Mouse (Mus musculus) heart, postnatal 25 days (tissue): ENCODE data around the gene A530016L24Rik. TPM values are rescaled to one million over a fixed set of nuclear protein-coding genes. Genes with fewer than 3 reads are reported as not detected.

ENCODE experiments used
- DNase-seq: peaks from one replicate; pipeline ENCODE4 v3.0.0; 2022; ENCODE audit warnings: low spot score
- intact Hi-C: fragments of 180-260 bp; cut with DNase I; formaldehyde crosslinking; loops from one replicate; pipeline ENCODE4 v1.15.1; 2025
- total RNA-seq, 2 experiments: library from RNA; stranded (reverse); gene quantifications; 2 replicates each; pipeline ENCODE4 v1.2.3; 2021

A530016L24Rik gene
- total RNA-seq, 2 experiments from 2014 or later = 24.6 to 26.9 TPM

DNA sequence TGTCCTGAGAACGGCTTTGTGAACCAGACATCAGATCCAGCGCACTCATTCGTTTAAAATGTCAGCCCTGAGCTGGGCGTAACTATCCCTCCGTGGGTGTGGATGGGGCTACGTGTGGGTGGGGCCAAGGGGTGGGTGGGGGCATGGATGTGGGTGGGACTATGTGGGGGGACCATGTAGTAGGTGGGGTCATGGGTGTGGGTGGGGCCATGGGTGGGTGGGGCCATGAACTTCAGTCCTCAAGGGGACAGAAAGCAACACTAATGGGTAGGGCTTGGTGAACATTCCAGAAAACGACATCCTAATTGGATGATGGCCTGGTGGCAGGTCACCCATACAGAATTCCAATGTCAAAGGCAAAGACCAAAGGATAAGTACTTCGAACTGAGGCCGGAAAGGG is 54.7 kb downstream of the A530016L24Rik start:
- intact Hi-C loops = loop anchor here (1.0 to 2.0 kb wide), 5 partner anchors 47 to 431 kb away; no protein-coding TSS in a partner anchor

DNA sequence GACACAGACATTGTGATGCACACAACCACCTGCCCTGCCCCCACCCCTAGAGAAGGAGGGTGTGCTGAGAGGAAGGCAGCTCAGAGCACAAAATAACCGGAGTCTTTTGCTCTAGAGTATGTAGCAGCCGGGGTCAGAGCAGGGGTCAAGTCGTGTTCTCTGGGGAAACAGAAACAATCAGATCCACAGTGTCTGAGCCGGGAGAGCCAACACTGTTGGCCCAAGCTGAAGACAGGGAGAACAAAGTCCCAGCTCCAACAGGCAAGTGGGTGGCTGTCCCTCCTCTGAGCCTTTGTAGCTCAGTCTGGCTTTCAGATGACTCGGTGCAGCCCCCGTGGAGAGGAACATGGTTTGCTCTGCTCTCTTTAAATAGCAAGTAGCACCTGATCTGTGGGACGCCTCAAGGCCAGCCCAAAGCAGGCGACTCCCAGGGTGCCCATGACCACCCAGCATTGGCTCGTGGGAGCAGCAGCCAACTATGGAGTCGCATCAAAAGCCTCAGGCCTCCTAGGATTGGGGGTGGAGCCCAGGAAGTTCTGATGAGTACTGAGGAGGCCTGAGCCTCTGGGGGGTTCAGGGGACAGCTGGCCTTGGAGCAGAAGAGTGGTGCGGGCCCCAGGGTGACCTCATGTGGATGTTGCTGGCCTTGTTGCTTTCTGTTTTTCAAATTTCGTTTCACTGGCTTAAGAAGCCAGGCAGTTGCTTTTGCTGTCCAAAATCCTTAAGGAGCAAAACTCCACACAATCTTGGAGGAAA is 55.9 kb downstream of the A530016L24Rik start:
- intact Hi-C loops = no loop called here
- no peak for DNase-seq

More for the DNA sequence above, 54.7 kb downstream of the A530016L24Rik start:
- no peak for DNase-seq

DNA sequence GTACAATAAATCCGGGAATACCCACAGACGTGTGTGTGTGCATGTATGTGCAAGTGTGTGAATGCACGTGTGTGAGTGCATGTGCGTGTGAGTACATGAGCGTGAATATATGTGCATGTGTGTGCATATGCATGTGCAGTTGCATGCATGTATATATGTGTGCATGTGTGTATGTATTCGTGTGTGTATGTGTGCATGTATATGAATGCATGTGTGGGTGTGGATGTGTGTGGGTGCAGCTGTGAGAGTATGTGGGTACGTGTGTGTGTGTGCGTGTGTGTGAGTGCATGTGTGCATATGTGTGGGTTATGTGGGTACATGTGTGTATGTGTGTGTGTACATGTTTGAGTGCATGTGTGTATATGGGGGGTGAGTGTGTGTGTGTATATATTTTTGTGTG is 56.9 kb downstream of the A530016L24Rik start:
- no peak for DNase-seq
- intact Hi-C loops = no loop called here

DNA sequence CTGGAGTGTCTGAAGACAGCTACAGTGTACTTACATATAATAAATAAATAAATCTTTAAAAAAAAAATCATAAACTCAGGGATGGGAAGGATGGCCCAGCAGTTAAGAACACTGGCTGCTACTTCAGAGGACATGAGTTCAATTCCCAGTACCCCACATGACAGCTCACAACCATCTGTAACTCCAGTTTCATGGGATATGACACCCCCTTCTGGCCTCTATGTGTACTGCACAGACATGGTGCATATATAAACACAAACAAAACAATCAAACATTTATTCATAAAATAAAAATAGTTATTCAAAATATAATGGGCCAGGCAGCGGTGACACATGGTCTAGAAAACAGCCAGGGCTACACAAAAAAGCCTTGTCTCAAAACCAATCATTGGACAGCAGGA is 60.0 kb downstream of the A530016L24Rik start:
- intact Hi-C loops = no loop called here

More for the DNA sequence above, 60.0 kb downstream of the A530016L24Rik start:
- DNase-seq = no peak

Other genes with a start within 250 kb of the A530016L24Rik start
- not detected for gene Tmem179, start 27.3 kb downstream of the A530016L24Rik start, total RNA-seq
- gene Inf2, start 99.3 kb downstream of the A530016L24Rik start, total RNA-seq = 10 to 100 TPM; 15.8 to 20.0 TPM
- 100 to 1,000 TPM; 147 TPM for gene Adssl1, start 130.6 kb downstream of the A530016L24Rik start, total RNA-seq
- 10 to 100 TPM; 29.5 to 35.7 TPM for gene Siva1, start 155.2 kb downstream of the A530016L24Rik start, total RNA-seq
- gene Akt1, start 185.4 kb downstream of the A530016L24Rik start, total RNA-seq = 100 to 1,000 TPM; 206 to 215 TPM
- 1 to 10 TPM; 6.4 to 6.7 TPM for gene Zbtb42, start 189.4 kb downstream of the A530016L24Rik start, total RNA-seq
- 1 to 10 TPM; 7.7 to 9.8 TPM for gene Cep170b, start 231.0 kb downstream of the A530016L24Rik start, total RNA-seq